Mouse (Mus musculus) CH12.LX (cell line): ENCODE results near the gene Abcb10.

Experiments
- BHLHE40 ChIP-seq: IDR thresholded peaks from 2 replicates; pipeline ENCODE4 v1.6.1; 2011; ENCODE audit warnings: mild to moderate bottlenecking, low read depth, low read length, improper control_type of control experiment
- CTCF ChIP-seq, 2 experiments: IDR thresholded peaks in 1 of 2; conservative IDR thresholded peaks in 1 of 2; 2 replicates each; pipeline ENCODE4 v1.5.1; 2011 to 2012; ENCODE audit warnings: low read depth in 2 of 2, low read length in 2 of 2, improper control_type of control experiment in 1 of 2, inconsistent platforms in 1 of 2, mild to moderate bottlenecking in 1 of 2, moderate library complexity in 1 of 2
- GABPA ChIP-seq: IDR thresholded peaks from 2 replicates; pipeline ENCODE4 v1.6.1; 2012; ENCODE audit warnings: low read depth, low read length, improper control_type of control experiment, inconsistent platforms; ENCODE audit not compliant: insufficient replicate concordance
- KAT2A ChIP-seq: IDR thresholded peaks from 2 replicates; pipeline ENCODE4 v1.6.1; 2012; ENCODE audit warnings: low read length, improper control_type of control experiment, inconsistent platforms; ENCODE audit not compliant: insufficient replicate concordance
- MAX ChIP-seq: IDR thresholded peaks from 2 replicates; pipeline ENCODE4 v1.6.1; 2011; ENCODE audit warnings: low read length, improper control_type of control experiment
- MEF2A ChIP-seq: IDR thresholded peaks from 2 replicates; pipeline ENCODE4 v1.6.1; 2014; ENCODE audit warnings: low read depth, mild to moderate bottlenecking, inconsistent platforms, low read length, improper control_type of control experiment, borderline replicate concordance
- MXI1 ChIP-seq: IDR thresholded peaks from 2 replicates; pipeline ENCODE4 v1.6.1; 2011; ENCODE audit warnings: mild to moderate bottlenecking, low read depth, low read length, improper control_type of control experiment
- POLR2AphosphoS2 ChIP-seq: IDR thresholded peaks from 2 replicates; pipeline ENCODE4 v1.6.1; 2011; ENCODE audit warnings: low read depth, low read length, improper control_type of control experiment
- RCOR1 ChIP-seq: conservative IDR thresholded peaks from 2 replicates; pipeline ENCODE4 v1.6.1; 2012; ENCODE audit warnings: low read depth, mild to moderate bottlenecking, inconsistent platforms, low read length, improper control_type of control experiment
- USF1 ChIP-seq: IDR thresholded peaks from 2 replicates; pipeline ENCODE4 v1.6.1; 2014; ENCODE audit warnings: low read depth, mild to moderate bottlenecking, inconsistent platforms, low read length, improper control_type of control experiment
- ZC3H11A ChIP-seq: IDR thresholded peaks from 2 replicates; pipeline ENCODE4 v1.6.1; 2012; ENCODE audit warnings: low read depth, mild to moderate bottlenecking, inconsistent platforms, low read length, improper control_type of control experiment

DNA sequence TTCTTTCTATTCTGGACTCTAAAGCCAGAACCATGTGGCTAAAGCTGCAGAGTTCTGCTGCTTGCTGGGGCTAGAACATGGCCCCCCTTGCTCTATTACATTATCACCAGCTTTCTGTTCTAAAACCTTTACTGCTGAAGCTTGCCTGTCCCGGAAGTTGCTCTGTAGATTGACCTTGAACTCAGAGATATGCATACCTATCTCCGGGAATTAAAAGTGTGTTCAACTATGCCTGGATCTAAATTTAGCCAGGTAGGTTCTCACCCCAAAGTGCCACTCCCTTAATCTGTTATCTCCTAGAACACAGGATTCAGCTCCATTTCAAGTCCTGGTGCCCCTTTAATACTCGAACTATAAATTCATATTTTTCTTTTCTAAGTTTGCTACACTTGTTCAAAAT, 28.7 kb upstream of the Abcb10 start:
- TF ChIP-seq CTCF (conservative IDR thresholded peaks at IDR 0.05 in 1 of 2, IDR thresholded peaks at IDR 0.05 in 1 of 2; ENCODE audit: low read depth in 2 of 2, low read length in 2 of 2) = no peak
- TF ChIP-seq RCOR1 = no peak
- no peak for TF ChIP-seq POLR2AphosphoS2
- TF ChIP-seq MEF2A = no peak
- no peak for TF ChIP-seq KAT2A
- TF ChIP-seq ZC3H11A = no peak
- TF ChIP-seq MXI1 = no peak
- no peak for TF ChIP-seq USF1
- no peak for TF ChIP-seq GABPA
- TF ChIP-seq BHLHE40 = no peak
- TF ChIP-seq MAX = no peak
